ENCODE assay signal across 28 mouse cellular contexts in genomic region chr9:110440559-110440958, GRCm38 (mm10). TPM values are rescaled to one million over a fixed set of nuclear protein-coding genes. Genes with fewer than 3 reads are reported as not detected.
A peak's percentile ranks its signal among the peaks of the same experiment; 100 is the strongest.
DNase-seq lines count a peak whose midpoint lies in the region; ATAC-seq and TF ChIP-seq lines count a peak whose summit lies in the region.
"Had no signal": no experiment of that assay in that cellular context is flagged by ENCODE, and none has a peak within 500 bp of the region (broad histone marks: within the 10 kb centered on the region; RNA-seq: fewer than 3 reads in every experiment).

No protein-coding gene starts in this region.

- no peak overlapping the region for H3K9ac ChIP-seq in liver, embryonic 16.5 days (ENCODE audit: low read depth, low read length)
- H3K9ac ChIP-seq in hindbrain, postnatal 0 days (replicated peaks; ENCODE audit: low read length), result no peak overlapping the region
- H3K9ac ChIP-seq: forebrain, embryonic 15.5 days; hindbrain, embryonic 14.5 days; limb, embryonic 12.5 days; midbrain, embryonic 13.5 days; neural tube, embryonic 12.5 days had no signal

- H3K27ac ChIP-seq in liver, embryonic 16.5 days (ENCODE audit: low read length), result no peak overlapping the region
- no peak overlapping the region for H3K27ac ChIP-seq in hindbrain, postnatal 0 days
- H3K27ac ChIP-seq in hindbrain, embryonic 10.5 days, result no peak overlapping the region
- H3K27ac ChIP-seq: embryonic facial prominence, embryonic 10.5 days; forebrain, embryonic 15.5 days; hindbrain, embryonic 14.5 days; kidney, postnatal 0 days; limb, embryonic 12.5 days; midbrain, embryonic 13.5 days; neural tube, embryonic 12.5 days had no signal

- H3K4me1 ChIP-seq in liver, embryonic 16.5 days (ENCODE audit: control insufficient read depth, low read depth, low read length), result no peaks in the 10 kb centered on the region; the same call in 1 of the 2 replicates
- H3K4me1 ChIP-seq in hindbrain, postnatal 0 days (ENCODE audit: insufficient read depth, low read length), result no peaks in the 10 kb centered on the region
- H3K4me1 ChIP-seq in hindbrain, embryonic 10.5 days (replicated peaks), result no peaks in the 10 kb centered on the region
- H3K4me1 ChIP-seq: embryonic facial prominence, embryonic 10.5 days; forebrain, embryonic 15.5 days; limb, embryonic 12.5 days; midbrain, embryonic 13.5 days; neural tube, embryonic 12.5 days had no signal

- H3K9me3 ChIP-seq in liver, embryonic 16.5 days (replicated peaks; ENCODE audit: control insufficient read depth, low read length), result no peaks in the 10 kb centered on the region
- H3K9me3 ChIP-seq in hindbrain, postnatal 0 days (ENCODE audit: low read length), result no peaks in the 10 kb centered on the region
- H3K9me3 ChIP-seq in hindbrain, embryonic 10.5 days, result no peaks in the 10 kb centered on the region
- H3K9me3 ChIP-seq: embryonic facial prominence, embryonic 10.5 days; forebrain, embryonic 15.5 days; limb, embryonic 12.5 days; midbrain, embryonic 13.5 days; neural tube, embryonic 12.5 days had no signal

- peak; percentile 86 for ATAC-seq in hematopoietic stem cell, adult 5-6 weeks (replicated peaks in 1 of 2; ENCODE audit: insufficient read depth in 1 of 2, low FRiP score in 2 of 2, low TSS enrichment in 1 of 2, low read depth in 1 of 2, poor library complexity in 2 of 2, severe bottlenecking in 2 of 2)
- peak; percentile 65; the same call in 1 of the 2 replicates for ATAC-seq in liver, embryonic 16.5 days (ENCODE audit: low read depth)
- ATAC-seq in neutrophil, adult 5-6 weeks (ENCODE audit: extremely low read depth, insufficient number of reproducible peaks, low FRiP score, poor library complexity, severe bottlenecking), result peak; percentile 41; the same call in 1 of the 2 replicates
- no peak for ATAC-seq in hindbrain, postnatal 0 days
- ATAC-seq: forebrain, embryonic 15.5 days; midbrain, embryonic 13.5 days had no signal

- TF ChIP-seq CTCF in hindbrain, postnatal 0 days (IDR thresholded peaks at IDR 0.05; ENCODE audit: low read depth), result no peak

- no peaks in the 10 kb centered on the region for H3K27me3 ChIP-seq in liver, embryonic 16.5 days (ENCODE audit: control insufficient read depth, insufficient read depth, low read depth, low read length)
- H3K27me3 ChIP-seq in hindbrain, postnatal 0 days (ENCODE audit: insufficient read depth, low read length), result no peaks in the 10 kb centered on the region
- no peaks in the 10 kb centered on the region for H3K27me3 ChIP-seq in hindbrain, embryonic 10.5 days (ENCODE audit: insufficient read depth, poor library complexity, severe bottlenecking)
- H3K27me3 ChIP-seq: forebrain, embryonic 15.5 days; limb, embryonic 12.5 days; midbrain, embryonic 13.5 days; neural tube, embryonic 12.5 days had no signal

- 32% methylated on average over 6 of the region's 6 CpGs for WGBS in liver, embryonic 16.5 days (ENCODE audit: insufficient replicate concordance)
- WGBS in hindbrain, postnatal 0 days, result 91% methylated on average over 6 of the region's 6 CpGs
- 91% methylated on average over 6 of the region's 6 CpGs for WGBS in hindbrain, embryonic 10.5 days

- no peak overlapping the region for H3K4me3 ChIP-seq in liver, embryonic 16.5 days (ENCODE audit: low read depth, low read length)
- H3K4me3 ChIP-seq in hindbrain, postnatal 0 days (ENCODE audit: low read length), result no peak overlapping the region
- H3K4me3 ChIP-seq in hindbrain, embryonic 10.5 days, result no peak overlapping the region
- H3K4me3 ChIP-seq: embryonic facial prominence, embryonic 10.5 days; forebrain, embryonic 15.5 days; limb, embryonic 12.5 days; midbrain, embryonic 13.5 days; neural tube, embryonic 12.5 days had no signal

- no peak overlapping the region for H3K4me2 ChIP-seq in liver, embryonic 16.5 days (ENCODE audit: low read depth, low read length)
- H3K4me2 ChIP-seq in hindbrain, postnatal 0 days (ENCODE audit: low read depth, low read length), result no peak overlapping the region
- H3K4me2 ChIP-seq: forebrain, embryonic 15.5 days; hindbrain, embryonic 14.5 days; limb, embryonic 12.5 days; midbrain, embryonic 13.5 days; neural tube, embryonic 12.5 days had no signal

- 0 out of 2 replicates have a peak, but pooled peaks cover 2% of the 10 kb centered on the region for H3K36me3 ChIP-seq in liver, embryonic 16.5 days (ENCODE audit: control insufficient read depth, insufficient read depth)
- peaks cover 14% of the 10 kb centered on the region; the same call in 1 of the 2 replicates for H3K36me3 ChIP-seq in hindbrain, postnatal 0 days (ENCODE audit: insufficient read depth, low read length)
- H3K36me3 ChIP-seq in hindbrain, embryonic 10.5 days, result peaks cover 52% of the 10 kb centered on the region

- DNase-seq in ZHBTc4 (ENCODE audit: low read depth, low spot score), result peak; percentile 28
- DNase-seq in hindbrain, postnatal 0 days (ENCODE audit: low spot score), result no peak
- no peak for DNase-seq in frontal cortex, adult 2 months (ENCODE audit: extremely low spot score in 1 of 2, low spot score in 1 of 2)
- DNase-seq in hindbrain, embryonic 10.5 days (ENCODE audit: low spot score), result no peak
- DNase-seq: adrenal gland, postnatal 14 days; cerebellum, adult 9-10 months; gastrocnemius, postnatal 14 days; heart, adult 18-20 months; kidney, adult 2 months; lung, adult 2 months; retina, postnatal 1 day; right cerebral cortex, postnatal 25 days; thymus, postnatal 25 days had no signal

RNA-seq across cellular contexts. Expression of gene Ngp, which starts 21.0 kb away (rescaled TPM):
- 584 and 1,397 TPM in 2 replicates for total RNA-seq in hematopoietic stem cell, adult 5-6 weeks (2017)
- polyA plus RNA-seq in liver, embryonic 16.5 days (2015; fragmentation: Nextera tagmentation; extraction: Ambion mirVana), result 551 and 721 TPM in 2 replicates
- 17.9 and 25.6 TPM in 2 replicates for total RNA-seq in neutrophil, adult 5-6 weeks (2017)
- total RNA-seq in hindbrain, postnatal 0 days (2014; rRNA removed), result 0.16 and 0.54 TPM in 2 replicates
- polyA plus RNA-seq in hindbrain, postnatal 0 days (2015; fragmentation: Nextera tagmentation; extraction: Ambion mirVana), result 0.96 and 1.6 TPM in 2 replicates
- polyA plus RNA-seq in frontal cortex, adult 2 months (2012; rRNA removed), result 0.10 and 0.78 TPM in 2 replicates
- not detected in 2 replicates for polyA plus RNA-seq in hindbrain, embryonic 10.5 days (2016; fragmentation: Nextera tagmentation; extraction: Ambion mirVana)
- total RNA-seq: heart, adult 18-20 months; heart, postnatal 25 days; layer of hippocampus, postnatal 14 days; left cerebral cortex, postnatal 10 days; MEL had no signal
- polyA plus RNA-seq: embryonic facial prominence, embryonic 10.5 days; large intestine, adult 2 months had no signal

RNA-seq across cellular contexts. Expression of gene Ptpn23, which starts 32.5 kb away (rescaled TPM):
- 3.7 and 5.1 TPM in 2 replicates for total RNA-seq in hematopoietic stem cell, adult 5-6 weeks (2017)
- 3.7 and 4.2 TPM in 2 replicates for polyA plus RNA-seq in liver, embryonic 16.5 days (2015; fragmentation: Nextera tagmentation; extraction: Ambion mirVana)
- total RNA-seq in neutrophil, adult 5-6 weeks (2017), result 14.7 and 15.6 TPM in 2 replicates
- 23.4 and 31.6 TPM in 2 replicates for total RNA-seq in hindbrain, postnatal 0 days (2014; rRNA removed)
- 12.0 and 13.2 TPM in 2 replicates for polyA plus RNA-seq in hindbrain, postnatal 0 days (2015; fragmentation: Nextera tagmentation; extraction: Ambion mirVana)
- polyA plus RNA-seq in frontal cortex, adult 2 months (2012; rRNA removed), result 44.4 and 45.4 TPM in 2 replicates
- 15.5 and 19.2 TPM in 2 replicates for polyA plus RNA-seq in hindbrain, embryonic 10.5 days (2016; fragmentation: Nextera tagmentation; extraction: Ambion mirVana)

RNA-seq across cellular contexts. Expression of gene Klhl18, which starts 35.9 kb away (rescaled TPM):
- 12.6 and 15.4 TPM in 2 replicates for total RNA-seq in hematopoietic stem cell, adult 5-6 weeks (2017)
- 2.1 and 2.5 TPM in 2 replicates for polyA plus RNA-seq in liver, embryonic 16.5 days (2015; fragmentation: Nextera tagmentation; extraction: Ambion mirVana)
- 41.9 and 42.6 TPM in 2 replicates for total RNA-seq in neutrophil, adult 5-6 weeks (2017)
- 30.6 and 32.1 TPM in 2 replicates for total RNA-seq in hindbrain, postnatal 0 days (2014; rRNA removed)
- 16.1 and 19.0 TPM in 2 replicates for polyA plus RNA-seq in hindbrain, postnatal 0 days (2015; fragmentation: Nextera tagmentation; extraction: Ambion mirVana)
- 24.6 and 25.5 TPM in 2 replicates for polyA plus RNA-seq in frontal cortex, adult 2 months (2012; rRNA removed)
- polyA plus RNA-seq in hindbrain, embryonic 10.5 days (2016; fragmentation: Nextera tagmentation; extraction: Ambion mirVana), result 11.0 and 11.8 TPM in 2 replicates

RNA-seq across cellular contexts. Expression of gene Kif9, which starts 36.2 kb away (rescaled TPM):
- 2.0 and 2.1 TPM in 2 replicates for total RNA-seq in hematopoietic stem cell, adult 5-6 weeks (2017)
- 0.18 and 0.21 TPM in 2 replicates for polyA plus RNA-seq in liver, embryonic 16.5 days (2015; fragmentation: Nextera tagmentation; extraction: Ambion mirVana)
- 5.1 and 5.4 TPM in 2 replicates for total RNA-seq in neutrophil, adult 5-6 weeks (2017)
- 3.3 and 3.9 TPM in 2 replicates for total RNA-seq in hindbrain, postnatal 0 days (2014; rRNA removed)
- 3.9 and 4.0 TPM in 2 replicates for polyA plus RNA-seq in hindbrain, postnatal 0 days (2015; fragmentation: Nextera tagmentation; extraction: Ambion mirVana)
- polyA plus RNA-seq in frontal cortex, adult 2 months (2012; rRNA removed), result 4.3 and 4.7 TPM in 2 replicates
- 2.1 and 3.1 TPM in 2 replicates for polyA plus RNA-seq in hindbrain, embryonic 10.5 days (2016; fragmentation: Nextera tagmentation; extraction: Ambion mirVana)

Comparison
In these comparisons a context has a peak if more than half of its experiments do, and no peak if none do; other contexts are left out.
1. RNA of gene Ngp, which starts 21.0 kb away (polyA plus RNA-seq): 551 to 721 TPM in liver, embryonic 16.5 days; 0.96 to 1.6 TPM in hindbrain, postnatal 0 days, 0.10 to 0.78 TPM in frontal cortex, adult 2 months and not detected in hindbrain, embryonic 10.5 days; every median in the first group is over 100 times any median in the second.